Mouse (Mus musculus): ENCODE measurements at regions not wholly inside any gene's neighbourhood (a gene's known extent, or its start where the extent isn't known, plus 50 kb on each side); places are given as distances from the start of the nearest gene placed in this dataset.
A peak's percentile ranks its signal among the peaks of the same experiment; 100 is the strongest.

DNA sequence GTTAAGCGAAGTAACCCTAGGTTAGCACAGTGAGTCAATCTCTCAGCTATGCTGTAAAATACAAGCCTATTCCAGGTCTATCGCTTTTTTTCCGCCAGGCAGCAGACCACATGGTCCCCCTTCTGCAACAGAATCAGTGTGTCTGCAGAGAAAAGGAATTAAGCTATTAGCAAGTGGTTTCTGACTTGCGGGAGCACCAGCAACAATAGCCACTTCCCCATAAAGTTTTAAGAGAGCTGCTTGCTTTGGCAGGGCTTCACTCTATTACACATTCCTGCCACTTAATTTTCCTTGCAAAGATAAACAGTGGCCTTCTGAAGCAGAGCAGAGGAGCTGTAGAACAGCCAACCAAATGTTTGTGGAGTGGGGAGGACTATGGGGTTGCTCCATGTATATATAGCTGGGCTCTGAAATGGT is 59.8 kb upstream of the Osmr start:
- no peak overlapping the region for H3K9ac ChIP-seq (ENCODE audit: low read length)
- no peaks in the 10 kb centered on the region for H3K9me3 ChIP-seq (ENCODE audit: control insufficient read depth, low read length)
- no peak overlapping the region for H3K4me2 ChIP-seq (ENCODE audit: low read length)
- H3K27ac ChIP-seq (replicated peaks in 1 of 2; ENCODE audit: control insufficient read depth in 1 of 2, insufficient read depth in 1 of 2, low read depth in 2 of 2, low read length in 2 of 2): peak overlapping the region in 1 of 2 experiments; percentile 45; a peak in 1 of 4 replicates
- no peaks in the 10 kb centered on the region for H3K36me3 ChIP-seq (ENCODE audit: control insufficient read depth, insufficient read depth, low read length)
- H3K27me3 ChIP-seq (ENCODE audit: control insufficient read depth, insufficient read depth, low read length): no peaks in the 10 kb centered on the region
- WGBS: 50% methylated on average over 4 of the region's 4 CpGs
- peak; percentile 69; the same call in 1 of the 2 replicates for ATAC-seq (ENCODE audit: insufficient number of reproducible peaks, insufficient read depth, low FRiP score, low read depth)
- no peak overlapping the region for H3K4me3 ChIP-seq (ENCODE audit: control insufficient read depth in 1 of 2, insufficient read depth in 1 of 2, low read depth in 1 of 2, low read length in 2 of 2)
- no peaks in the 10 kb centered on the region; a peak in 1 of 4 replicates for H3K4me1 ChIP-seq (ENCODE audit: control insufficient read depth in 2 of 2, insufficient read depth in 2 of 2, low read length in 2 of 2)

DNA sequence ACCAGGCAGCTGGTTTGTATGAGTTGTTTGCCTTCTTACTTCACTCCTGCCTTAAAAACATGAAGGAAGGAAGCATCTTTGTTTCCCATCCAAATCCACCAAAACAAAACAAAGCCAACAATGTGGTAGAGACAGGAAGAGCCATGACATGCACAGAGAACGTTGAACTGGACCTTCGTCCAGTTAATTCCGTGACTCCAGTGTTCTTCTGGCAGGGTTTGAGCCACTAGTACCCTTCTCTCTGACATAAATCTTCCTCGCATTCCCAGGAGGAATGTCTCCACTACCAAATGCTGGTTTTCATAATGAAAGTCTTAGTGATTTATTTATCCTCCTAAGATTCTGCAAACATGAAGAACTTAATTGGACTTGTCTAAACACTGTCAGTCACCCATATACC is 66.7 kb upstream of the Osmr start:
- no peak for ATAC-seq (ENCODE audit: insufficient number of reproducible peaks, insufficient read depth, low FRiP score, low read depth)
- Histone ChIP-seq H3K9ac (ENCODE audit: low read length) (no peak overlapping the region), H3K4me2 (ENCODE audit: low read length) (no peak overlapping the region), H3K27me3 (ENCODE audit: control insufficient read depth, insufficient read depth, low read length) (no peaks in the 10 kb centered on the region), H3K27ac (replicated peaks in 1 of 2; ENCODE audit: control insufficient read depth in 1 of 2, insufficient read depth in 1 of 2, low read depth in 2 of 2, low read length in 2 of 2) (no peak overlapping the region), H3K36me3 (ENCODE audit: control insufficient read depth, insufficient read depth, low read length) (no peaks in the 10 kb centered on the region), H3K4me1 (ENCODE audit: control insufficient read depth in 2 of 2, insufficient read depth in 2 of 2, low read length in 2 of 2) (no peaks in the 10 kb centered on the region), H3K9me3 (ENCODE audit: control insufficient read depth, low read length) (peaks cover 4% of the 10 kb centered on the region; the same call in 1 of the 2 replicates), H3K4me3 (ENCODE audit: control insufficient read depth in 1 of 2, insufficient read depth in 1 of 2, low read depth in 1 of 2, low read length in 2 of 2) (no peak overlapping the region)
- 79% methylated on average over 4 of the region's 4 CpGs for WGBS

DNA sequence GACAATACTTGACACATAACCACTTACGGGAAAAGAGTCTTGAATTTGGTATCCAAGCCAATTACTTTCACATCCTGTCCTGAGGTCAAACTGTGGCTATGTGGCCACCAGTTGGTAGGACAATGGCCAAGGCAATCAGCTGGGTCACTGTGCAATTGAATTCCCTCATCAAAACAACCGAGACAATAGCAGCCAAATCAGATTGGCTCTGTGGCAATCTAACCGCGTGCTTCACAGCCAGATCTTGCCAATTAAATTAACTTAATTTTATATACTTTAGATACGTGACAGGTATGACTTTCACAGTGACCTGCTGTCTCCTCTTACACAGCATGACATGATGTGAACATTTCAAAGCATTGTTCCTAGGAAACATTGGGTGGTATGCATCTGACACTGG is 74.5 kb upstream of the Osmr start:
- no peaks in the 10 kb centered on the region for H3K4me1 ChIP-seq (ENCODE audit: control insufficient read depth in 2 of 2, insufficient read depth in 2 of 2, low read length in 2 of 2)
- H3K27ac ChIP-seq (replicated peaks in 1 of 2; ENCODE audit: control insufficient read depth in 1 of 2, insufficient read depth in 1 of 2, low read depth in 2 of 2, low read length in 2 of 2): no peak overlapping the region
- H3K9ac ChIP-seq (ENCODE audit: low read length): no peak overlapping the region
- H3K4me2 ChIP-seq (ENCODE audit: low read length): no peak overlapping the region
- no peaks in the 10 kb centered on the region for H3K36me3 ChIP-seq (ENCODE audit: control insufficient read depth, insufficient read depth, low read length)
- no peak overlapping the region for H3K4me3 ChIP-seq (ENCODE audit: control insufficient read depth in 1 of 2, insufficient read depth in 1 of 2, low read depth in 1 of 2, low read length in 2 of 2)
- H3K9me3 ChIP-seq (ENCODE audit: control insufficient read depth, low read length): peaks cover 4% of the 10 kb centered on the region; the same call in 1 of the 2 replicates
- WGBS: 78% methylated on average over 5 of the region's 5 CpGs
- H3K27me3 ChIP-seq (ENCODE audit: control insufficient read depth, insufficient read depth, low read length): no peaks in the 10 kb centered on the region
- ATAC-seq (ENCODE audit: insufficient number of reproducible peaks, insufficient read depth, low FRiP score, low read depth): no peak

DNA sequence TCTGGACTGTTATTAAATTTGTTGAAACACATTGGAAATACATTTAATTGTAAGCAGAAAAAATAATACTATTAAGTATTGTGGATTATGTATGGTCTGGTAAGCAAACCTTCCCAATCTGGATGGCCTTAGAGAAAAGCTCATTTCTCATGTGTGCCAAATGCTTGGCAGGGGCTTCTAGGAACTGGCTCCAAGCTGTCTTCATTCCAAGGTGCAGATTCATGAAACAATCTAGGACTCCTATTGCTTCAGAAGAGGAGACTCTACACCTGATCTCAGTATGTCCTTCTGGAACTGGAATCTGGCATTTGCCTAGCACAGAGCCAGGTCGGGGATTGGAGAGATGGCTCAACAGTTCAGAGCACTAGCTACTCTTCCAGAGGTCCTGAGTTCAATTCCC is 74.9 kb upstream of the Osmr start:
- Histone ChIP-seq H3K27ac (replicated peaks in 1 of 2; ENCODE audit: control insufficient read depth in 1 of 2, insufficient read depth in 1 of 2, low read depth in 2 of 2, low read length in 2 of 2) (no peak overlapping the region), H3K9ac (ENCODE audit: low read length) (no peak overlapping the region), H3K4me1 (ENCODE audit: control insufficient read depth in 2 of 2, insufficient read depth in 2 of 2, low read length in 2 of 2) (no peaks in the 10 kb centered on the region), H3K36me3 (ENCODE audit: control insufficient read depth, insufficient read depth, low read length) (no peaks in the 10 kb centered on the region), H3K4me3 (ENCODE audit: control insufficient read depth in 1 of 2, insufficient read depth in 1 of 2, low read depth in 1 of 2, low read length in 2 of 2) (no peak overlapping the region), H3K9me3 (ENCODE audit: control insufficient read depth, low read length) (peaks cover under 1% of the 10 kb centered on the region; the same call in 1 of the 2 replicates), H3K4me2 (ENCODE audit: low read length) (no peak overlapping the region), H3K27me3 (ENCODE audit: control insufficient read depth, insufficient read depth, low read length) (no peaks in the 10 kb centered on the region)
- WGBS: 83% methylated on average over 1 of the region's 1 CpGs
- ATAC-seq (ENCODE audit: insufficient number of reproducible peaks, insufficient read depth, low FRiP score, low read depth): no peak

DNA sequence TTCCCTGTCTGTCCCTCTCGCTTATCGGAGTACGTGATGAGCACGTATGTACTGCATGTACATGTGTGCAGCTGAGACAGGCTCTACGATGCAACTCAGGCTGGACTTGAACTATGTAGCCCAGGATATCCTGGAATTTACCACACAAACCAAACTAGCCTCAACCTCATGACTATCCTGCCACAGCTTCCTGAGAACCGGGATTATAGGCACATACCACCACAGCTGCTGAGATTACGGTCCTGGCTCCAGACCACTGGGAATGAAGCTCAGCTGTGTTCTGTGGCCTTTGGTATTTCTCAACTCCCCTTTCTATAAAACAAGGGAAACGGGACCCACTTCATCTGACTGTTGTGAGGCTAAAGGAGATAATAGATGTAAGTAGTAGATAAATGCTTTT is 75.7 kb upstream of the Osmr start:
- no peak for ATAC-seq (ENCODE audit: insufficient number of reproducible peaks, insufficient read depth, low FRiP score, low read depth)
- Histone ChIP-seq H3K27ac (replicated peaks in 1 of 2; ENCODE audit: control insufficient read depth in 1 of 2, insufficient read depth in 1 of 2, low read depth in 2 of 2, low read length in 2 of 2) (no peak overlapping the region), H3K9ac (ENCODE audit: low read length) (no peak overlapping the region), H3K9me3 (ENCODE audit: control insufficient read depth, low read length) (no peaks in the 10 kb centered on the region), H3K27me3 (ENCODE audit: control insufficient read depth, insufficient read depth, low read length) (no peaks in the 10 kb centered on the region), H3K36me3 (ENCODE audit: control insufficient read depth, insufficient read depth, low read length) (no peaks in the 10 kb centered on the region), H3K4me2 (ENCODE audit: low read length) (no peak overlapping the region), H3K4me1 (ENCODE audit: control insufficient read depth in 2 of 2, insufficient read depth in 2 of 2, low read length in 2 of 2) (no peaks in the 10 kb centered on the region), H3K4me3 (ENCODE audit: control insufficient read depth in 1 of 2, insufficient read depth in 1 of 2, low read depth in 1 of 2, low read length in 2 of 2) (no peak overlapping the region)
- 86% methylated on average over 8 of the region's 8 CpGs for WGBS

DNA sequence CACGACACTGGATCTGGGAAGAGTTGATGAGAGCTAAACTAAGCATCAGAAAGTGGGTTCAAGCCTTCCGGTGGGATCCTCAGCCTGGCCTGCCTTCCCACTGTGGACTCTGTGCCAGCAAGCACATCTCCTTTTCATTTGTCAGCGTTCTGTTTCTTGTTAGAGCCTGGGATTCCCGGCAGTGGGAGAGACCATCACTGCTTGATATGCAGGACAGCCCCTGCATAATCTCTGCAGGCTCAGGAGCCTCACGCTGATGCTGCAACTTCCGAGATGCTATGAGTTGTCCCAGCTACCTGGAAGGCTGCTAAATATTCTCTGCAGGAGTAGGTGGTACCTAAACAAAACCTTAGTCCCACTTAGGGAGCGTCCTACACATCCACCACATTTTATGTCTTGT is 78.8 kb upstream of the Osmr start:
- H3K9ac ChIP-seq (ENCODE audit: low read length): no peak overlapping the region
- no peaks in the 10 kb centered on the region for H3K4me1 ChIP-seq (ENCODE audit: control insufficient read depth in 2 of 2, insufficient read depth in 2 of 2, low read length in 2 of 2)
- H3K27me3 ChIP-seq (ENCODE audit: control insufficient read depth, insufficient read depth, low read length): no peaks in the 10 kb centered on the region
- no peaks in the 10 kb centered on the region for H3K36me3 ChIP-seq (ENCODE audit: control insufficient read depth, insufficient read depth, low read length)
- no peak overlapping the region for H3K4me2 ChIP-seq (ENCODE audit: low read length)
- no peak overlapping the region for H3K4me3 ChIP-seq (ENCODE audit: control insufficient read depth in 1 of 2, insufficient read depth in 1 of 2, low read depth in 1 of 2, low read length in 2 of 2)
- 30% methylated on average over 7 of the region's 7 CpGs for WGBS
- H3K9me3 ChIP-seq (ENCODE audit: control insufficient read depth, low read length): no peaks in the 10 kb centered on the region
- ATAC-seq (ENCODE audit: insufficient number of reproducible peaks, insufficient read depth, low FRiP score, low read depth): no peak
- H3K27ac ChIP-seq (replicated peaks in 1 of 2; ENCODE audit: control insufficient read depth in 1 of 2, insufficient read depth in 1 of 2, low read depth in 2 of 2, low read length in 2 of 2): no peak overlapping the region

DNA sequence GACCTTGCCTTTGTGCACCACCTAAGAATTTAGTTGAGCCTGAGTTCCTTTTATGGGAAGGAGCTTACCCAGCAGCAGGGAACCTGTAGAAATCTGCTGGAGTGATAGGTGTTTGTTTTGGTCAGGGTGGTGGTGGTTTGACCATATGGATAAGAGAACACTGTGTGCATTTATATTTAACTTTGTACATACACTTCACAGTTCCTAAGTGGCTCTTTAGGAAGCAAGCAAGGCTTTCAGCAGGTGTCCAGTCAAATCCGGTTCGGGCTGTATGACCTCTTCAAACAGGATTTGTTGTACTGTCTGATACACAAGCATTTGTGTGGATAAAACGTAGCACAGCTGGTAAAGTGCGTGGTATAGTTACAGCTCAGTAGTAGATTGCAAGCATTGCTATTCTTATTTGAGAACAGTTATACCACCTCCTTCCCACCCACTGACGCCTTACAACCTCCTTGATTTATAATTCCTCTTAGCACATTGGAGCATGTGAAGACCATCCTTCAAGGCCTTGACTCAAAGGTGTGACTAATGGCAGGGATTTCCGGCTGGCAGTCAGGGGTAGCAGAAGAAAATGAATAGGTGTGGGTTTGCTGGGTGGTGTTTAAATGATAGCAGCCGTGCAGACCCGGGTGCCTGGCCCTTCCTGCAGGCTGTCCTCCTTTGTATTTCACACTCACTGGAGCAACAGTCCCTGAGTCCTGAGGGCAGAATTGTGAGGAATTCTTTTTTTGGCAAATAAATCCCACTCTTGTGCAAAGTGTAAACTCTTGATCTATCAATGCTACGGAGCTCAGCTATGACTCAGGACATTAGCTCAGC is 79.4 kb upstream of the Osmr start:
- WGBS: 61% methylated on average over 9 of the region's 9 CpGs
- H3K27me3 ChIP-seq (ENCODE audit: control insufficient read depth, insufficient read depth, low read length): no peaks in the 10 kb centered on the region
- H3K4me2 ChIP-seq (ENCODE audit: low read length): no peak overlapping the region
- H3K4me3 ChIP-seq (ENCODE audit: control insufficient read depth in 1 of 2, insufficient read depth in 1 of 2, low read depth in 1 of 2, low read length in 2 of 2): no peak overlapping the region
- ATAC-seq (ENCODE audit: insufficient number of reproducible peaks, insufficient read depth, low FRiP score, low read depth): no peak
- no peak overlapping the region for H3K9ac ChIP-seq (ENCODE audit: low read length)
- no peaks in the 10 kb centered on the region for H3K9me3 ChIP-seq (ENCODE audit: control insufficient read depth, low read length)
- no peaks in the 10 kb centered on the region for H3K36me3 ChIP-seq (ENCODE audit: control insufficient read depth, insufficient read depth, low read length)
- no peak overlapping the region for H3K27ac ChIP-seq (replicated peaks in 1 of 2; ENCODE audit: control insufficient read depth in 1 of 2, insufficient read depth in 1 of 2, low read depth in 2 of 2, low read length in 2 of 2)
- H3K4me1 ChIP-seq (ENCODE audit: control insufficient read depth in 2 of 2, insufficient read depth in 2 of 2, low read length in 2 of 2): no peaks in the 10 kb centered on the region

DNA sequence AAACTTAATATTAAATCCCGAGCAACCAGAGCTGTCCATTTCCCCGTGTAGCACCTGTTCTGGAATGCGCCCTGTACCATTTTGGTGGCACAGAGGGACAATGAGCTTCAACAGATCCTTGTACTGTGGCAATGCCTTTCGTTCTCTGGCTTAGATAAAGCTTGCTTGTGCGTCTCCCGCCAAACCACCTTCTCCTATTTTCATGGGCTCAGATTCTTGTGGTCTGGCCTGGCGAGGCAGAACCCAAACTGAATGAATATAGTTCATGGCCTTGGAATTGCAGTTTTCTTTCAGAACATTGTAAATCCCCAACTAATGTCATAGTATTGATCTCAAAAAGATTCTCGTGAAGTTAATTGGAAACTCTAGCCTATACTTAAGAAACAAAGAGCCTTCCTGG is 85.1 kb upstream of the Osmr start:
- H3K36me3 ChIP-seq (ENCODE audit: control insufficient read depth, insufficient read depth, low read length): no peaks in the 10 kb centered on the region
- no peak overlapping the region for H3K4me2 ChIP-seq (ENCODE audit: low read length)
- no peaks in the 10 kb centered on the region for H3K9me3 ChIP-seq (ENCODE audit: control insufficient read depth, low read length)
- H3K9ac ChIP-seq (ENCODE audit: low read length): no peak overlapping the region
- no peak overlapping the region for H3K4me3 ChIP-seq (ENCODE audit: control insufficient read depth in 1 of 2, insufficient read depth in 1 of 2, low read depth in 1 of 2, low read length in 2 of 2)
- WGBS: 84% methylated on average over 8 of the region's 8 CpGs
- H3K27me3 ChIP-seq (ENCODE audit: control insufficient read depth, insufficient read depth, low read length): no peaks in the 10 kb centered on the region
- H3K27ac ChIP-seq (replicated peaks in 1 of 2; ENCODE audit: control insufficient read depth in 1 of 2, insufficient read depth in 1 of 2, low read depth in 2 of 2, low read length in 2 of 2): no peak overlapping the region
- no peak for ATAC-seq (ENCODE audit: insufficient number of reproducible peaks, insufficient read depth, low FRiP score, low read depth)
- no peaks in the 10 kb centered on the region for H3K4me1 ChIP-seq (ENCODE audit: control insufficient read depth in 2 of 2, insufficient read depth in 2 of 2, low read length in 2 of 2)
